Mouse (Mus musculus): ENCODE data around the gene Mdm2.

DNA sequence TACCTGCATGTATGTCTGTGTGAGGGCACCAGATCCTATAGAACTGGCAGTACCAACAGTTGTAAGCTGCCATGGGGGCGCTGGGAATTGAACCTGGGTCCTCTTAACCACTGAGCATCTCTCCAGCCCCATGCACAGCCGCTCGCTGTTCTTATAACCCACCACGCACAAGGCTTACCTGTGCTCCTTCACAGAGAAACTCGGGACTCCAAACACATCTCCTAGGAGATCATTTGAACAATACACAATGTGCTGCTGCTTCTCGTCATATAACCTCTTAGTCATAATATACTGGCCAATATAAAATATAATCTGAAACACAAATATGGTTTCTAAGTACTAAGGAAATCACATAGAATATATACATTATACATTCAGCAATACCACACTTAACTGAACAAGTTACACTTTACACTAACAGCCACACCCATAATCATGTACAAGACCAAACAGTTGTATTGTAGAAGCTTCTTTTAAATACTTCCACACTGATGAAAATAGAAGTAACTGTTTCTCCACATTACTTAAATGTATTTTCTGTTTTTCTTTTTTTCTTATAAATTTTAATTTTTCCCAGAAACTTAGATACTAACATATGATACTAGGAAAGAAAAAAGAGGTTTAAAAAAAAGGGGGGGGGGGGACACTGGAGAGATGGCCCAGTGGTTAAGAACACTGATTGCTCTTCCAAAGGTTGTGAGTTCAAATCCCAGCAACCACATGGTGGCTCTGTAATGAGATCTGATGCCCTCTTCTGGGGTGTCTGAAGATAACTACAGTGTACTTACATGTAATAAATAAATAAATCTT is 8.3 kb downstream of the Mdm2 start:
- TF ChIP-seq CTCF (IDR thresholded peaks at IDR 0.05; ENCODE audit: borderline replicate concordance, control insufficient read depth, extremely low read depth, insufficient read depth, low read length, poor library complexity) (no peak), POLR2A (IDR thresholded peaks at IDR 0.05; ENCODE audit: control insufficient read depth, extremely low read depth, insufficient read depth, low read length, poor library complexity) (no peak)

Measured in thymus, adult 2 months (tissue).